Mouse (Mus musculus) right cerebral cortex, postnatal 36 days (tissue): ENCODE results near the gene Aptx.

ENCODE experiments used
- DNase-seq, 2 experiments: peaks; one replicate each; pipeline ENCODE4 v3.0.0; 2022; ENCODE audit warnings: low spot score in 2 of 2, mixed read lengths in 1 of 2

The Aptx gene

GRCm38 (mm10) chr4:40702797-40703709 is at the start of gene Aptx:
TSS of gene Aptx (minus strand) at chr4:40703194.
- peak; percentile 96 to 97 for DNase-seq

GRCm38 (mm10) chr4:40735351-40735750 is 32.4 kb upstream of the Aptx start:
- DNase-seq = no peak

- no peak for DNase-seq
Observed at GRCm38 (mm10) chr4:40731262-40731661, 28.3 kb upstream of the Aptx start.

GRCm38 (mm10) chr4:40727247-40727646 is 24.3 kb upstream of the Aptx start:
- no peak for DNase-seq

- no peak for DNase-seq
Observed at GRCm38 (mm10) chr4:40725554-40725953, 22.6 kb upstream of the Aptx start.

GRCm38 (mm10) chr4:40725141-40725540 is 22.1 kb upstream of the Aptx start:
- DNase-seq = no peak

- DNase-seq = peak in 1 of 2 experiments; percentile 70
Observed at GRCm38 (mm10) chr4:40722687-40723460, 19.9 kb upstream of the Aptx start.

- DNase-seq = peak; percentile 93 to 94
Observed at GRCm38 (mm10) chr4:40722011-40722666, 19.1 kb upstream of the Aptx start, which contains the start of gene Dnaja1. TSS of gene Dnaja1 (plus strand) at chr4:40722150.

GRCm38 (mm10) chr4:40720910-40721309 is 17.9 kb upstream of the Aptx start:
- no peak for DNase-seq

- DNase-seq = no peak
Observed at GRCm38 (mm10) chr4:40717141-40717540, 14.1 kb upstream of the Aptx start.

GRCm38 (mm10) chr4:40703710-40704275 is 799 bp upstream of the Aptx start:
- DNase-seq = no peak

GRCm38 (mm10) chr4:40701796-40702195 is 1.2 kb downstream of the Aptx start:
- DNase-seq = no peak

- no peak for DNase-seq
Observed at GRCm38 (mm10) chr4:40700216-40700615, 2.8 kb downstream of the Aptx start.

GRCm38 (mm10) chr4:40697059-40697458 is 5.9 kb downstream of the Aptx start:
- DNase-seq = no peak

GRCm38 (mm10) chr4:40691100-40691499 is 11.9 kb downstream of the Aptx start:
- no peak for DNase-seq

- DNase-seq = no peak
Observed at GRCm38 (mm10) chr4:40683306-40683705, 19.7 kb downstream of the Aptx start.

GRCm38 (mm10) chr4:40682359-40682758 is 20.6 kb downstream of the Aptx start:
- DNase-seq = no peak

- DNase-seq = peak; percentile 46 to 53
Observed at GRCm38 (mm10) chr4:40681908-40682307, 21.1 kb downstream of the Aptx start.

GRCm38 (mm10) chr4:40680250-40680860 is 22.6 kb downstream of the Aptx start:
- DNase-seq = no peak

GRCm38 (mm10) chr4:40677132-40677531 is 25.9 kb downstream of the Aptx start:
- peak; percentile 23 for DNase-seq

- DNase-seq = no peak
Observed at GRCm38 (mm10) chr4:40676338-40676737, 26.7 kb downstream of the Aptx start.
